Mouse (Mus musculus): Measurements from ENCODE around the gene Lgi4.
A peak's percentile ranks its signal among the peaks of the same experiment; 100 is the strongest.

The Lgi4 gene

GRCm38 (mm10) chr7:31077885-31078445 lies 18.8 kb downstream of the Lgi4 start:
- DNase-seq (ENCODE audit: low spot score): no peak

- DNase-seq (ENCODE audit: low spot score): no peak
Observed at GRCm38 (mm10) chr7:31079670-31080069, 20.5 kb downstream of the Lgi4 start.

- no peak for DNase-seq (ENCODE audit: low spot score)
Observed at GRCm38 (mm10) chr7:31080611-31081010, 21.5 kb downstream of the Lgi4 start.

GRCm38 (mm10) chr7:31081106-31081505 lies 22.0 kb downstream of the Lgi4 start:
- DNase-seq (ENCODE audit: low spot score): no peak

GRCm38 (mm10) chr7:31082106-31082505 lies 23.0 kb downstream of the Lgi4 start:
- DNase-seq (ENCODE audit: low spot score): no peak

- no peak for DNase-seq (ENCODE audit: low spot score)
Observed at GRCm38 (mm10) chr7:31082831-31083588, 23.9 kb downstream of the Lgi4 start.

DNA sequence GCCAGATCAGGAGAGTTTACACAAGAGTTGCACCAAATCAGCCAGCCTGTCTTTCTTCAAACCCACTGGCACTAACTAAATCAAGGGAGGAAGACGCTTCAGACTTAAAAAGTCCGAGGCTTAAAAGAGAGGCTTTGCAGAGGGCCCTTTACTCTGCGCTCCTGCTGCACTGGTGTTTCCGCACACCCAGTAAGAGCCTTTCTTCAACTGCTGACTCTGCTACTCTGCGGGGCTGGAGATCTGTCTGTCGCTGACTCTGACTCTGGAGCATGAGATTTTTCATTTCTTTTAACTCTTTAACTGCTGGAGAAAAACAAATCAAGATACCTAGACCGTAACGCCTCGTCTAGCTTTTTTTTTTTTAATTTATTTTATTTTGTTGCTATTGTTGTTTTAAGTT lies 25.0 kb downstream of the Lgi4 start:
- no peak for DNase-seq (ENCODE audit: low spot score)

GRCm38 (mm10) chr7:31085171-31085570 lies 26.0 kb downstream of the Lgi4 start:
- DNase-seq (ENCODE audit: low spot score): no peak

- no peak for DNase-seq (ENCODE audit: low spot score)
Observed at GRCm38 (mm10) chr7:31086175-31086755, 27.1 kb downstream of the Lgi4 start.

DNA sequence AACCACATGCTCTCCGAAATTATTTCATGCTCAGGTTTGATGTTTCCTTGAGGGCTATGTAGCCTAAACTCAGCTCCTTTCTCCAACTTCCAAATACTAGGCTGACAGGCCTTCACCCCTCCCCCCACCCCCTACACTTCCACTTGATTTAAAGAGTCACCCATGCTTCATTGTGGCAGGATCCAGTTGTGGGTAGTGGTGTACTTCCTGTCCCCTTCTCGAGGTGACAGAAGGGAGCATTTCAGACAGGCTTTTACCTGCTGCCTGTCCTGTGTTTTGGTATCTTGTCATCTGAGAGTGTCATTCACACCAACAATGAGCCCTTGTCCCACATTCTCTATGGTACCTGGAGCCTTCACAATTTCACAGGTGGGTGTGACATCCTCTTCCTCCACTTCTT lies 28.1 kb downstream of the Lgi4 start:
- no peak for DNase-seq (ENCODE audit: low spot score)

- no peak for DNase-seq (ENCODE audit: low spot score)
Observed at GRCm38 (mm10) chr7:31088206-31088605, 29.1 kb downstream of the Lgi4 start.

DNA sequence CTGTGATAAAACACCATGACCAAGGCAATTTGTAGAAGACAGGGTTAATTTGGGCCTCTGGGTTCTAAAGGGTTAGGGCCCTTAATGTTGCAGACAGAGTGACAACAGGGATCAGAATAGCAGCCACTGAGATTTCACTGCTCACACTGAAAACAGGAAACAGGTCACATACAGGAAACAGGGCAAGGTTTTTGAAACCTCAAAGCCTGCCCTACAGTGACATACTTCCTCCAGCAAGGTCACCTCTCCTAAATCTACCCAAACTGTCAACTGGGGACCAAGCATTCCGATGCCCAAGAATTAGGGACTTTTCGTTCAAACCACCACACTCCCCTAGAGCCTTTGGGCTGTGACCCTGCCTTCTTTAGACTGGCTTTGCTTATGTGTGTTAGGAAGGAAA lies 30.6 kb downstream of the Lgi4 start:
- no peak for DNase-seq (ENCODE audit: low spot score)

DNA sequence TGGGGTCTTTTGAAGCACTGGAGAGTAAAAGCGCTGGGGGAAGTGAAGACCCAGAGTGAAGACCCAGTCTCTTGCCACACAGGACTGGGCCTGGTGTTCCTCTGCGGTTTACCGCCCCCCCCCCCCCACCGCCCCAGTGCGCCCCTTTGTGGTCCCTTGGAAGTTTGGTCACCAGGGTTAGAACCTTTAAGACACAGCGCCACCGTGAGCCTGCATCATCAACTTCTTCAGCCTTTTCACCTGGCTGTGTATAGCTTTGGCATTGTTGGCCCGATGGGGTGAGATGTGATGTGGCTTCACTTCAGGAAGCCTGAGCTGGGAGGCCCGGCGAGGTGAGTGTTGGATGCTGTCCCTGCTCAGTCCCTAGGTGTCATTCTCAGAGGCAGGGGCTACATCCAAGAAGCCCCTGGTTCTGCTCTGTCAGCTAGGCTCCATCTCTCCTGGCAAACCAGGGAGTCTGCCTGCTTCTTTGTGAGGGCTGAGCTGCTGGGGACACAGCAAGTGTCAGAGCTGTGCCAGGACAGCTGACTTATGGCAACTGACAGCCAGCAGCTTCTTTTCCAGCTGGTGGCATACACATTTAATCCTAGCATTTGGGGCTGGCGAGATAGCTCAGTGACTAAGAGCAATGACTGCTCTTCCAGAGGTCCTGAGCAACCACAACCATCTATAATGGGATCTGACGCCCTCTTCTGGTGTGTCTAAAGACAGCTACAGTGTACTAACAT lies 35.8 kb downstream of the Lgi4 start:
- no peak for DNase-seq (ENCODE audit: low spot score)

GRCm38 (mm10) chr7:31096892-31097564 lies 37.9 kb downstream of the Lgi4 start:
- DNase-seq (ENCODE audit: low spot score): no peak

- peak; percentile 72 for DNase-seq (ENCODE audit: low spot score)
Observed at GRCm38 (mm10) chr7:31097583-31098248, 38.6 kb downstream of the Lgi4 start.

DNA sequence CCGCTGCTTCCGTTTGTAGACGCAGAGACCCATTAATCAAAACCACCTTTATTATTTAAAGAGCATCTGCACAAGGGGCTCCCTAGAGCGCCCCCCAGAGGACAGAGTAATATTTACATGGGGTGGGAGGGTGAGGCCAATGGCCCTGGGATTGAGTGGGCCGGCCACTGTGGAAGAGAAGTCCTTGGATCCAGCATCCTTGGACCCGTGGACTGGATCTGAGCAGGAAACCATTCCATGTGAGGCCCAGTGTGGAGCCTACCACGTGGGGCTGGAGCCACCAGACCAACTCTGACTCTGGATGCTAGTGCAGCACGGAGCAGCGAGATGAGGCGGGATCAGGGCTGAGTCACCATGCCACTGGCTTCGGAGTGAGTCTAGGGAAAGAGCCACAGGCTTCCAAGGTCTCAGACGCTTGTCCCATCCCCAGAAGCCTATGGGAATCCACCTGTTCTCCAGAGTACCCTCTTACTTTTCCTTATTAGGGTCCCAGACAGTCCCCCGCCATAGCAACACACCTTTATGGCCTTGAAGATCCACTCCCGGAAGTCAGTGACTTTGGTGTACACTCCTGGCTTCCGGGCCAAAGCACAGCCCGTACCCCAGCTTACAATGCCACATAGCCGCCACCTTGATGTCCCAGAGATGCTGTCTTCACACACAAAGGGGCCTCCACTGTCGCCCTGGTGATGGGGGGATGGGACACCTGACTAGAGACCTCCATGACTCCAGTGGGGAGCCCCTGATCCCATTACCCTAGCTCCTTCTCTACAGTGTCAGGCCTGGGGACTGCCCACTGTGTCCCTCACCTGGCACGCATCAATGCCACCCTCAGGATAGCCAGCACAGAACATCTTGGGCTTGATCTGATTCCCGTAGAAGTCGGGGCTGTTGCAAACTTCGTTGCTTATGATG lies 39.8 kb downstream of the Lgi4 start:
- DNase-seq (ENCODE audit: low spot score): no peak

DNA sequence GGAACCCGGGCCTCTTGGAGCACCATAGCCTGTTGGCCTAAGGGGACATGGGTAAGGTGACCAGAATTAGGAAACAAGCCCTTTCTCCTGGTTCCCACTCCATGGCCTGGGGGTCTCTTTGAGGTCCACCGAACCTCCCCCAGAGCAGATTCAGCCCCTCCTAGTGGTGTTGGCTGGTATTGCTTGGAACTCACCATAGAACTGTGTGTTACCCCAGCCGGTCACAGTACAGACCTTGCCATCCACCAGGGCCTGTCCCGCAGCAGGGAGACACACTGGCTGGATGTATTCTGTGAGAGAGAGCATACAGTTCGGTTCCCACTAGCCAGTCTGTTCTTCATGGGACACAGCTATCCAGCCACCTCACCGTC lies 40.5 kb downstream of the Lgi4 start:
- DNase-seq (ENCODE audit: low spot score): no peak

DNA sequence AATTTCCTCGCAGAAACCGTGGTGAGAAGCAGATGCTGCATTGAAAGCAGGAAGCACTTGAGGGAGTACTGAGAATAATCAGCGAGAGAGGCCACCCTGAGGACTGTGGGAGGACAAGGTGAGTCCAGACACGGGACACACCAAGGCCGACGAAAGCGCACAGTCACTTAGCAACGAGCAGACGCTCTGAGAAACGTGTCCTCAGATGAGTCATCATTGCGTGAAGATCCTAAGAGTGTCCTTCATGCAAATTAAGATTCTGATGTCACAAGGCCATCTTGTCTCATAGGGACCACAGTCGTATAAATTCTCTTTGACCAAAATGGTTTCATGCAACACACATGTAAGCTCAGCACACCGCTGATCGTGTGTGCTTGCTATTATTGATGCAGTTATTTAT lies 41.6 kb downstream of the Lgi4 start:
- DNase-seq (ENCODE audit: low spot score): no peak

DNA sequence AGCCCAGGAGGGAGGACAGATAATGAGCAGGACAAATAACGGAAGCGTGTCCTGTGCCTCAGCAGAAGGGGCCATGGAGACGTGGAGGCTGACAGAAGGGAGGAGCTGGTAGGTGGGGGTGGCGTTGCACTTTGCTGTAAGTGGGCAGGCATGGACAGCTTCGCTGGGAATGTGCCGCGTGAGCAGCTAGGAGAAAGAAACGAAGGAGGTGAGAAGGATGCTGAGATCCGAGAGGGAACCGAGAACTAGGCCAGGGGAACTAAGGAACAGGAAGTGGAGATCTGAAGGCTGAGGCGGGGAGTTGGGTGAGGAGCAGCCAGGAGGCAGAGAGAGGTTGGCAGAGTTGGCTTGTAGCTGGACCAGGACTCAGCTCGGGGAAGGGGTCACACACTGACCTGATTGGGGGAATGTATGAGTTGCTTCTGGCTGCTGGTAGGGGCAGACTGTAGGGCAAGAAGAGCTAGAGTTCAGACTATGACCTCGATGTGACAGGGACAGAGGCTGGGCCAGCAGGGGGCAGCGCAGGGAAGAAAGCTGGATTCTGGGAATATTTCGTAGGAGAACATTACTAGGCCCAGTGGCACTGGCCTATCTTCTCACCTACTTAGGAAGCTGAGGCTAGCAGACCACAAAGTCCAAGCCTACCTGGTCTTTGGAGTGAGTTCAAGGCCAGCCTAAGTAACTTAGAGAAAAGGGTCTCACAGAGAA lies 46.1 kb downstream of the Lgi4 start:
- peak; percentile 42 for DNase-seq (ENCODE audit: low spot score)

GRCm38 (mm10) chr7:31106166-31106565 lies 47.0 kb downstream of the Lgi4 start:
- no peak for DNase-seq (ENCODE audit: low spot score)
